Mouse (Mus musculus): ENCODE results near the gene Fnbp1.

Fnbp1 gene

GRCm38 (mm10) chr2:31018519-31018918 is 123.3 kb downstream of the Fnbp1 start:
- no peak for DNase-seq

- no peak for DNase-seq
These were observed 124.0 kb downstream of the Fnbp1 start for GRCm38 (mm10) chr2:31017625-31018317.

- DNase-seq: no peak
These were observed 128.3 kb downstream of the Fnbp1 start for GRCm38 (mm10) chr2:31013371-31014120.

- no peak for DNase-seq
These were observed 134.6 kb downstream of the Fnbp1 start for GRCm38 (mm10) chr2:31007208-31007607.

- DNase-seq: no peak
These were observed 135.4 kb downstream of the Fnbp1 start for GRCm38 (mm10) chr2:31006434-31006833.

GRCm38 (mm10) chr2:31005453-31005852 is 136.4 kb downstream of the Fnbp1 start:
- DNase-seq: no peak

- peak; percentile 66 for DNase-seq
These were observed 139.0 kb downstream of the Fnbp1 start for GRCm38 (mm10) chr2:31002857-31003256.

GRCm38 (mm10) chr2:30998443-30999260 is 143.2 kb downstream of the Fnbp1 start:
- no peak for DNase-seq

GRCm38 (mm10) chr2:30995432-30995996 is 146.3 kb downstream of the Fnbp1 start:
- DNase-seq: no peak

- no peak for DNase-seq
These were observed 147.0 kb downstream of the Fnbp1 start for GRCm38 (mm10) chr2:30994853-30995252.

GRCm38 (mm10) chr2:30990221-30990620 is 151.6 kb downstream of the Fnbp1 start:
- no peak for DNase-seq

- peak; percentile 46 for DNase-seq
These were observed 156.4 kb downstream of the Fnbp1 start for GRCm38 (mm10) chr2:30985111-30986020.

- no peak for DNase-seq
These were observed 158.8 kb downstream of the Fnbp1 start for GRCm38 (mm10) chr2:30983024-30983423.

GRCm38 (mm10) chr2:30981790-30982513 is 159.9 kb downstream of the Fnbp1 start, which contains the start of the genes BC005624 and Usp20:
Gene BC005624 (minus strand): TSS chr2:30982201.
Gene Usp20 (plus strand): TSS chr2:30982279.
- DNase-seq: peak; percentile 100
